ENCODE assay signal across 12 mouse cellular contexts in the genomic region with DNA sequence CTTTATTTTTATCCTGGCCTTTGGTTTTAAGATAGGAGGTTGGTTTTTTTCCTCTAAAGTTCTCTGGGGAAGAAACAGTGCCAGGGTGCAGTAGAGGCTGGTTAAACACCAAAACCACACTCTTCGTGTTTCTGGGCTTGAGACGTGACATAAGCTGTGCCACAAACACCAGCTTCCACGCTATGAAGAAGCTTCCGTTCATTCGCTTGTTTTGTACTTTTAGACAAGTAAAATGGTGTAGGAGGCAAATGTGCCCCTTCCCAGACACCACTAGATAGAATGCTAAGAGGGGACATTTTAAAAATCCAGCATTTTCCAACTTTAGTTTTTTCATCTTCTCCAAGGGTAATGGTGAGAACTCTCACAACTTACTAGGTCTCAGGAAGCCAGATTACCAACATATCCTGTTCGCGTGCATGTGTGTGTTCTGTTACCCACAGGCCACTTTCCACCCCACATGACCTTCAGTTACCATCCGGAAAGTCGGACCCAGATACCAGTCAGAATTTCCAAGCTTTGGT. TPM values are rescaled to one million over a fixed set of nuclear protein-coding genes. Genes with fewer than 3 reads are reported as not detected.
DNase-seq lines count a peak whose midpoint lies in the region; ATAC-seq lines count a peak whose summit lies in the region.
"Had no signal": no experiment of that assay in that cellular context is flagged by ENCODE, and none has a peak within 500 bp of the region (broad histone marks: within the 10 kb centered on the region; RNA-seq: fewer than 3 reads in every experiment).

No protein-coding gene starts in this region.

- H3K4me1 ChIP-seq in liver, embryonic 13.5 days (replicated peaks) = peaks cover 16% of the 10 kb centered on the region
- H3K4me1 ChIP-seq in liver, embryonic 12.5 days = peaks cover 12% of the 10 kb centered on the region
- H3K4me1 ChIP-seq in forebrain, embryonic 11.5 days (replicated peaks; ENCODE audit: control insufficient read depth, insufficient read depth, low read length) = no peaks in the 10 kb centered on the region
- no peaks in the 10 kb centered on the region for H3K4me1 ChIP-seq in forebrain, embryonic 12.5 days
- H3K4me1 ChIP-seq: midbrain, embryonic 10.5 days had no signal

- H3K4me3 ChIP-seq in liver, embryonic 13.5 days (replicated peaks) = no peak overlapping the region
- no peak overlapping the region for H3K4me3 ChIP-seq in liver, embryonic 12.5 days
- H3K4me3 ChIP-seq in forebrain, embryonic 11.5 days (ENCODE audit: low read depth, low read length) = no peak overlapping the region
- H3K4me3 ChIP-seq in forebrain, embryonic 12.5 days (replicated peaks) = no peak overlapping the region
- H3K4me3 ChIP-seq: heart, embryonic 15.5 days; layer of hippocampus, adult 2 months; midbrain, embryonic 10.5 days had no signal

- no peaks in the 10 kb centered on the region for H3K9me3 ChIP-seq in liver, embryonic 13.5 days (replicated peaks)
- H3K9me3 ChIP-seq in liver, embryonic 12.5 days (replicated peaks) = no peaks in the 10 kb centered on the region
- no peaks in the 10 kb centered on the region for H3K9me3 ChIP-seq in forebrain, embryonic 11.5 days (ENCODE audit: control insufficient read depth, low read length)
- H3K9me3 ChIP-seq in forebrain, embryonic 12.5 days = no peaks in the 10 kb centered on the region
- H3K9me3 ChIP-seq: heart, embryonic 15.5 days; midbrain, embryonic 10.5 days had no signal

- no peak for DNase-seq in liver, embryonic 13.5 days
- DNase-seq in splenic B cell, adult 2 months (ENCODE audit: low read depth, low spot score) = peak; percentile 16
- no peak for DNase-seq in forebrain, embryonic 11.5 days (ENCODE audit: low spot score)
- DNase-seq: adrenal gland, postnatal 14 days had no signal

- WGBS in liver, embryonic 13.5 days (ENCODE audit: insufficient replicate concordance) = 65% methylated on average over 9 of the region's 9 CpGs
- 74% methylated on average over 9 of the region's 9 CpGs for WGBS in liver, embryonic 12.5 days (ENCODE audit: insufficient replicate concordance)
- WGBS in forebrain, embryonic 11.5 days = 97% methylated on average over 9 of the region's 9 CpGs
- 95% methylated on average over 9 of the region's 9 CpGs for WGBS in forebrain, embryonic 12.5 days

- H3K4me2 ChIP-seq in liver, embryonic 13.5 days = no peak overlapping the region
- no peak overlapping the region for H3K4me2 ChIP-seq in liver, embryonic 12.5 days
- H3K4me2 ChIP-seq in forebrain, embryonic 11.5 days (ENCODE audit: low read depth, low read length, severe bottlenecking) = no peak overlapping the region
- no peak overlapping the region for H3K4me2 ChIP-seq in forebrain, embryonic 12.5 days
- H3K4me2 ChIP-seq: heart, embryonic 15.5 days had no signal

- no peak for ATAC-seq in liver, embryonic 13.5 days (ENCODE audit: low read depth)
- no peak for ATAC-seq in liver, embryonic 12.5 days
- peak; percentile 88 for ATAC-seq in CD4-positive, CD25-positive, alpha-beta regulatory T cell, adult 4 months
- ATAC-seq in granulocyte monocyte progenitor cell, adult 5-6 weeks (replicated peaks; ENCODE audit: poor library complexity, severe bottlenecking) = peak; percentile 54
- no peak for ATAC-seq in forebrain, embryonic 11.5 days (replicated peaks; ENCODE audit: low FRiP score)
- ATAC-seq in forebrain, embryonic 12.5 days (ENCODE audit: low FRiP score) = no peak

- H3K27me3 ChIP-seq in liver, embryonic 13.5 days = no peaks in the 10 kb centered on the region
- no peaks in the 10 kb centered on the region for H3K27me3 ChIP-seq in liver, embryonic 12.5 days (replicated peaks)
- H3K27me3 ChIP-seq in splenic B cell, adult 2 months (ENCODE audit: control insufficient read depth, insufficient read depth, low read length, poor library complexity, severe bottlenecking) = no peaks in the 10 kb centered on the region
- no peaks in the 10 kb centered on the region for H3K27me3 ChIP-seq in forebrain, embryonic 11.5 days (ENCODE audit: control insufficient read depth, insufficient read depth, low read length)
- H3K27me3 ChIP-seq in forebrain, embryonic 12.5 days = no peaks in the 10 kb centered on the region
- H3K27me3 ChIP-seq: heart, embryonic 15.5 days had no signal

- no peak overlapping the region for H3K9ac ChIP-seq in liver, embryonic 13.5 days
- no peak overlapping the region for H3K9ac ChIP-seq in liver, embryonic 12.5 days
- H3K9ac ChIP-seq in forebrain, embryonic 11.5 days (ENCODE audit: low read length) = no peak overlapping the region
- H3K9ac ChIP-seq in forebrain, embryonic 12.5 days = no peak overlapping the region
- H3K9ac ChIP-seq: heart, embryonic 15.5 days; liver, embryonic 14.5 days had no signal

- 0 out of 2 replicates have a peak overlapping the region, but pooled peaks have one; percentile 27 for H3K27ac ChIP-seq in liver, embryonic 13.5 days
- H3K27ac ChIP-seq in liver, embryonic 12.5 days = no peak overlapping the region
- H3K27ac ChIP-seq in forebrain, embryonic 11.5 days (ENCODE audit: low read depth, low read length) = no peak overlapping the region
- H3K27ac ChIP-seq in forebrain, embryonic 12.5 days = no peak overlapping the region
- H3K27ac ChIP-seq: heart, embryonic 15.5 days; layer of hippocampus, adult 2 months; liver, embryonic 14.5 days; midbrain, embryonic 10.5 days had no signal

- 0 out of 2 replicates have a peak, but pooled peaks cover 2% of the 10 kb centered on the region for H3K36me3 ChIP-seq in liver, embryonic 13.5 days
- H3K36me3 ChIP-seq in liver, embryonic 12.5 days = peaks cover 8% of the 10 kb centered on the region; the same call in 1 of the 2 replicates
- H3K36me3 ChIP-seq in splenic B cell, adult 2 months (ENCODE audit: control insufficient read depth, insufficient read depth, low read length, poor library complexity, severe bottlenecking) = no peaks in the 10 kb centered on the region
- no peaks in the 10 kb centered on the region; the same call in 1 of the 2 replicates for H3K36me3 ChIP-seq in forebrain, embryonic 11.5 days (ENCODE audit: control insufficient read depth, insufficient read depth, low read length)
- peaks cover 10% of the 10 kb centered on the region for H3K36me3 ChIP-seq in forebrain, embryonic 12.5 days (replicated peaks)

RNA-seq across cellular contexts. Expression of a gene that starts 34.3 kb away (rescaled TPM):
- polyA plus RNA-seq in liver, embryonic 13.5 days (2015; fragmentation: Nextera tagmentation; extraction: Ambion mirVana) = 3.9 and 5.1 TPM in 2 replicates
- polyA plus RNA-seq in liver, embryonic 12.5 days (2016; fragmentation: Nextera tagmentation; extraction: Ambion mirVana) = 4.9 and 6.5 TPM in 2 replicates
- polyA plus RNA-seq in CD4-positive, CD25-positive, alpha-beta regulatory T cell, adult 4 months (2017; shearing (Covaris generic)) = 1 to 10 TPM; 7.8 to 8.9 TPM
- total RNA-seq in granulocyte monocyte progenitor cell, adult 5-6 weeks (2014; fragmentation: Nextera tagmentation) = 5.6 and 16.8 TPM in 2 replicates
- total RNA-seq in granulocyte monocyte progenitor cell, adult 5-6 weeks (2017) = 3.2 and 10.2 TPM in 2 replicates
- 25.3 and 26.3 TPM in 2 replicates for polyA plus RNA-seq in forebrain, embryonic 11.5 days (2014; fragmentation: Nextera tagmentation; extraction: Ambion mirVana)
- polyA plus RNA-seq in forebrain, embryonic 12.5 days (2016; fragmentation: Nextera tagmentation; extraction: Ambion mirVana) = 27.5 and 30.8 TPM in 2 replicates

RNA-seq across cellular contexts. Expression of a gene that starts 34.5 kb away (rescaled TPM):
- 4.4 and 5.5 TPM in 2 replicates for polyA plus RNA-seq in liver, embryonic 13.5 days (2015; fragmentation: Nextera tagmentation; extraction: Ambion mirVana)
- 7.7 and 7.8 TPM in 2 replicates for polyA plus RNA-seq in liver, embryonic 12.5 days (2016; fragmentation: Nextera tagmentation; extraction: Ambion mirVana)
- polyA plus RNA-seq in CD4-positive, CD25-positive, alpha-beta regulatory T cell, adult 4 months (2017; shearing (Covaris generic)) = 10 to 100 TPM; 16.5 to 21.8 TPM
- total RNA-seq in granulocyte monocyte progenitor cell, adult 5-6 weeks (2014; fragmentation: Nextera tagmentation) = 26.8 and 26.9 TPM in 2 replicates
- total RNA-seq in granulocyte monocyte progenitor cell, adult 5-6 weeks (2017) = 24.3 and 26.1 TPM in 2 replicates
- 19.8 TPM in 2 replicates for polyA plus RNA-seq in forebrain, embryonic 11.5 days (2014; fragmentation: Nextera tagmentation; extraction: Ambion mirVana)
- polyA plus RNA-seq in forebrain, embryonic 12.5 days (2016; fragmentation: Nextera tagmentation; extraction: Ambion mirVana) = 22.0 and 23.9 TPM in 2 replicates

Comparison
In these comparisons a context has a peak if more than half of its experiments do, and no peak if none do; other contexts are left out.
1. ATAC-seq: peak in CD4-positive, CD25-positive, alpha-beta regulatory T cell, adult 4 months (single experiment) and granulocyte monocyte progenitor cell, adult 5-6 weeks (single experiment); none in liver, embryonic 13.5 days (single experiment), liver, embryonic 12.5 days (single experiment), forebrain, embryonic 11.5 days (single experiment) and forebrain, embryonic 12.5 days (single experiment).